14 mouse cellular contexts compared by ENCODE assay signal in the genomic region with DNA sequence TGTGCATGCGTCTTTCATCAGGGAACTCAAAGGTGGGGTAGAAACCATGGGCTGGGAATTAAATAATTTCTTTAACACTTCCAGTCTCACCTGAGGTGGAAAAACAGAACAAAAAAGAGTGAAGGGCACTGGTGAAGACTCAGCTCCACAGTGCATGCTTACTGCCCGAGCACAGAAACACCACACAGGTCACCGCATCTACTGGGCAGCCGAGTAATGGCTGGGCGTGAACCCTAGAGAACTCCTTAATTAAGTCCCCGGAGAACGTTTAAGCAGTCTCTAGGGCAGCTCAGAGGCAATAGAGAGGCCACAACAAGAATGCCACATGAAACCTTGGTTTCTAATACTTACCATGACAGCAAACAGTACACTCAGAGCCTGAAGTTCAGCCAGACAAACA.
"Had no signal": no experiment of that assay in that cellular context is flagged by ENCODE, and none has a peak within 500 bp of the region (broad histone marks: within the 10 kb centered on the region; RNA-seq: fewer than 3 reads in every experiment).

No protein-coding gene starts in this region.

- H3K4me1 ChIP-seq: limb, embryonic 15.5 days; midbrain, embryonic 10.5 days; midbrain, embryonic 15.5 days; neural tube, embryonic 13.5 days; stomach, embryonic 15.5 days had no signal

- H3K27me3 ChIP-seq: limb, embryonic 15.5 days; liver, embryonic 12.5 days; midbrain, embryonic 15.5 days; neural tube, embryonic 13.5 days; stomach, embryonic 15.5 days had no signal

- DNase-seq: lung, embryonic 14.5 days; lung, postnatal 10 days; lung, postnatal 4 days; right cerebral cortex, postnatal 14 days; thymus, adult 2 months; thymus, postnatal 25 days had no signal

- H3K9me3 ChIP-seq: limb, embryonic 15.5 days; liver, embryonic 12.5 days; midbrain, embryonic 10.5 days; midbrain, embryonic 15.5 days; neural tube, embryonic 13.5 days; stomach, embryonic 15.5 days had no signal

- H3K4me3 ChIP-seq: limb, embryonic 15.5 days; liver, embryonic 12.5 days; midbrain, embryonic 10.5 days; midbrain, embryonic 15.5 days; neural tube, embryonic 13.5 days; stomach, embryonic 15.5 days had no signal

- H3K9ac ChIP-seq: limb, embryonic 15.5 days; liver, embryonic 12.5 days; lung, embryonic 14.5 days; midbrain, embryonic 15.5 days; neural tube, embryonic 13.5 days; stomach, embryonic 15.5 days had no signal

- H3K27ac ChIP-seq: kidney, postnatal 0 days; limb, embryonic 15.5 days; liver, embryonic 12.5 days; midbrain, embryonic 10.5 days; midbrain, embryonic 15.5 days; neural tube, embryonic 13.5 days; stomach, embryonic 15.5 days had no signal

- ATAC-seq: intestine, embryonic 16.5 days; liver, embryonic 12.5 days; midbrain, embryonic 15.5 days had no signal

- H3K36me3 ChIP-seq: limb, embryonic 15.5 days; liver, embryonic 12.5 days; midbrain, embryonic 10.5 days; midbrain, embryonic 15.5 days; neural tube, embryonic 13.5 days; stomach, embryonic 15.5 days had no signal

- H3K4me2 ChIP-seq: limb, embryonic 15.5 days; liver, embryonic 12.5 days; lung, embryonic 14.5 days; midbrain, embryonic 15.5 days; neural tube, embryonic 13.5 days; stomach, embryonic 15.5 days had no signal
